Mouse (Mus musculus): ENCODE data around the gene Il11ra1. TPM values are rescaled to one million over a fixed set of nuclear protein-coding genes. Genes with fewer than 3 reads are reported as not detected.
"Not testable (repeated sequence)": the region's sequence is repeated elsewhere in the genome, so short reads cannot be mapped to it uniquely, and the experiment has no call there.

Il11ra1 gene
- total RNA-seq (2014; fragmentation: Nextera tagmentation): 66.9 and 71.4 TPM in 2 replicates
- 102 and 103 TPM in 2 replicates for total RNA-seq (2017)

DNA sequence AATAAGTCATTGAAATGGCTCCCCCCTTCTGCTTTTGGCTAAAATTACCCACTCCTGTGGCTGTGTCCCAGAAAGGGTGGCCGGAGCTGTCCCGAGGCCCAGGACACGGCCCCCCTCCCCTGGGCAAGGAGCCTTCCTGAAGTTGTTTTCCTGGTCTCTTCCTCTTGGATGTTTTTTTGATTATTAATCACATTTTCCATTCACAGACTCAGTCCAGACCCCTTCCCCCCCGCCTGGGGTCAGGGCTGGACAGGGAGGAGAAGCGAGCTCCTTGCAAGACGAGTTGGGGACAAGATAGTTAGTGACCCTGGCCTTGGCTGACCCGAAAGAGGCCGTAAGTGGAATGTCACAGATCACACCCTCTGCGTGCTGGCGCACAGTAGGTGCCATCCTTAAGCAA, at the start of gene Il11ra1:
Il11ra1 (plus strand) TSS at position 207 of the 400 bp plus-strand sequence.
- ATAC-seq (replicated peaks; ENCODE audit: poor library complexity, severe bottlenecking): not testable (repeated sequence)

DNA sequence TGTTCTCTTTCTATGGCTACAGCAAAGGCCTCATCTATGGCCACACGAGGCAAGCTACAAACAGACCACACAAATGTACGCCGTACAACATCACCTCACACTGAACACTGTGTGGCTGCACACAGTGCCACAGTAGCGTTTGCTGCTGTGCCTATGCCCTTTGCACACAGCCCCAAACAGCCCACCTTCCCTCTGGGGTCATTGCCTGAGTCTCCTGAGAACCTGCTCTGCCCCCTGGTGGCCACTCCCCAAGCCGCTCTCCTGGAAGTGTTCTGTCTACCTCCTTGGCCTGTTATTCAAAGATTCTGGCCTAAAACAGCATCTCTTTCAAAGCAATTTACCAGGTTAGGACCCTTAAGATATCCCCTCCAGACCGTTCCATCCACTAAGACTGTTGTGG, 46.5 kb upstream of the Il11ra1 start:
- ATAC-seq (replicated peaks; ENCODE audit: poor library complexity, severe bottlenecking): peak; percentile 90

DNA sequence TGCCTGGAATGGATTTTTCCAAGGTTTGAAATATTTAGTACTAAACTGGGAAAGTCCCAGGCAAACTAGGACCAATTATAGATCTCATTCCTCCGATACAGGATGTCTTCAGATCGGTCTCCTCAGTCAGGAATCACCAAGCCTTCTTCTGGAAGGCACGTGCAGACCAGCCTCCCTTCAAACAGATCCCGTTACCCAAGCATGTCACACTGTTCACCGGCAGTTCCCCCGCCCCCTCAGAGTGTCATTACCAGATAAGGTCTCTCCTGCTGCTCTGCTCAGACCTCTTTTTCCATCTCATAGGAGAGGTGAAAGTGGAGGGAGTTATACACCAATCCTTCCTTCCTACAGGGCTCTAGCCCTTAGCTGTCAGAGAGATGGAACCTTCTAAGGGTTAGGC, 46.1 kb upstream of the Il11ra1 start:
- ATAC-seq (replicated peaks; ENCODE audit: poor library complexity, severe bottlenecking): no peak

DNA sequence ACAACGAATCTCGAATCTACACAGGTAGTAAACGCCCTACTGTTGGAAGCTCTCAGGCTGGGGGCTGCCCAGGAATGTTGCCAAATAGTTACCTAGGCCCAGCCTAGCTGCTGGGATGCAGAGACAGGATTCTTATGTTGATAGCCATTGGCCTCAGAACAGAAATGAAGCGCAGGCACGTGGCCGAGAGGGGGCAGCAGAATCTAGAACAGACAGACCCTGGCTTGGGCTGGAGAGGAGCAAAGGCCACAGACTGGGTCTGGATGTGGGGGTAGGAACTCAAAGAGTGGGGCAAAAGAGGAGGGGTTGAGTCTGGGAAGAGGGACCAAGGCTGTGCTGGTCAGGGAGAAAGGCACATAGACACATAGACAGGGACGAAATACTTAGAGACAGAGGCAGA, 45.6 kb upstream of the Il11ra1 start:
- 0 out of 2 replicates have a peak, but pooled peaks have one; percentile 54 for ATAC-seq (replicated peaks; ENCODE audit: poor library complexity, severe bottlenecking)

DNA sequence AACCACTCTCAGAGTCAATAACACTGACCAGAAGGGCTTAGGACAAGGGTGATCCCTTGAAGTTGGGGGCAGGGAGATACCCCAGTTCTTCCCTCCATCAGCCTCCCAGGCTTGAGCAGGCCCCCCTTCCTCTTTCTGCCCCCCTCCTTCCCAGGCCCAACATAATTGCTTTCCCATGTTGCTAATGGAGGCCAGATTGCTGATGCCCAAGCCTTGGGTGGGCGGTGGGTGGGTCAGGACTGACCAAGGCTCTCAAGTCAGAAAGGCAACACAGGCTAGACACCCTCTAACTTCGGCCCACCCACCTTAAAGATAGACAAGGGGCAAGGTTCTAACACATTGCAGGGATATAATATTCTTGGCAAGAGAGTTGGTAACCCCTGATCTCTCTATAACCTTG, 44.3 kb upstream of the Il11ra1 start:
- no peak for ATAC-seq (replicated peaks; ENCODE audit: poor library complexity, severe bottlenecking)

DNA sequence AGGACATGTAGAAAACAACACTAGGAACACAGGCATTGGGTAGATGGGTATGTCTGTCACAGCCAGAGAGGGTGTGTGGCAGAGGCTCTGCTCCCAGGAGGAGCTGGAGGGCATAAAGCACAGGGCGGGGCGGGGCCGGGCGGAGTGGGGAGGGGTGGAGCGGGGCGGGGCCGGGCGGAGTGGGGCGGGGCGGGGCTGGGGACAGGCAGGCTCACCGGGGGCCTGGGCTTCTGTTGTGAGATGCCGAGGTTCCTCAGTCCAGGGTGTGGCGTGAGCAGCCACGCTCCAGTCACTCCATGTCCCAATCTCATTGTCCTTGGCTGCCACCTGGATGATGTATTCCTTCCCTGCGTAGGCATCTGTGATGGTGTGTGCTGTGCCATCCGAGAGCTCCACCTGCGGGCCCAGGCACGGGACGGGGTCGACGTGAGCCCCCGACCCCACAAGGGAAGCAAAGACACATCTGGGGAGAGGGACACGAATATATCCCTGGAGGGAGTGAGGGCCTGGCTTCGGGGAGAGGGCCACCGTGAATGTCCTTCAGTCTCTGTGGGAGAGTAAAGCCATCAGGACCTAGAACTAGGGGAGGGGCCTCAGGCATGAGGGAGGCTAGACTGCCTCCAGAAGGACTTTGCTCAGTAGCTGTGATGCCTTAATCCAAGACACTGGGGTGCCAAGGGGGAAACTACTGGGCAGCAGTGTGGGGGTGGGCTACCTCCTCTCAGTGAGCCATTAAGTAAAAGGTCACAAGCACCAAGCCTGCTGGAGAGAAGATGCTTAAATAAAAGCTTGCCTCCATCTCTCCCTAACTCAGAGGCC, 41.0 kb upstream of the Il11ra1 start:
- ATAC-seq (replicated peaks; ENCODE audit: poor library complexity, severe bottlenecking): peak; percentile 42; the same call in 1 of the 2 replicates

DNA sequence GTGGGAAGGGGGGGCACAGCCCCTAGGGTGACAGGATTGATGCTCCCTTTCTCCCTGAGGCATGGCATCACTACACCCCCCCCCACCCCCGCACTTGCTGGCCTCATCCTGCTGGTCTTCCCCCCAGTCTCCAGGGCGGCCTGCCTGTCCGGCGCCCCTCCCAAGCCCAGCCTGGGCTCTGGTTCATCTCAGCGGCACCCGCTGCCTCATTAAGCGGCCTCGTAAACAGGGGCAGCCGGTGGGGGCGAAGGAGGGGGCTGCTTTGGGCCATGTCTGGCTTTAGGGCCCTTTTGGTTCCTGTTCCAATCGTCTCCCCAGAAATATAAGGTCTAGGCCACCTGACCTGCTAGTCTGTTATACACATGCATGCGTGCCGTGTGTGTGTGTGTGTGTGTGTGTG, 40.2 kb upstream of the Il11ra1 start:
- no peak for ATAC-seq (replicated peaks; ENCODE audit: poor library complexity, severe bottlenecking)

DNA sequence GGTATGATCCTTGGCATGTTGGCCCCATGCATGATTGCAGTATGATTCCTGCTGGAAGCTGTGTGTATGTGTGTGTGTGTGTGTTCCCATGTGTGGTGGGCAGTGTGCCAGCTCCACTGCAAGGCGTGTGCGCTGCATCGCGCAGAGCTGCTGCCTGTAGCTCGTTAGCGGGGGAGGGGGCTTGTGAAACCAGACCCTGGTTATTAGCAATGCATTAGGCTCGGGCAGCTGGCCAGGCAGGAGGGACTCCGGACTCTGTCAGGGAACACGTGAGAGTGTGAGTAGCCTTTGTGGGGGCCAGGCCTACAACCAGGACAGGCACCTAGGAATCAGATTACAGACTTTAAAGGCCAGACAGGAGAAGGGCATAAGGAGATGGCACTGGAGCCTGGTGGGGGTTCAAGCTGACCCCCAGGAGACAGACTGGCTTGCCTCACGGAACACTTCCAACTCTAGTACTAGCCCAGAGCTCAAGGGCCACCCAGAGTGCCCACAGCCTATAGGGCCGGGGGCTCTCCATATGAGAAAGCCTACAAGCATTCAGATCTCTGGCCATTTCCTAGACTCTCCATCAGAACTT, 38.8 kb upstream of the Il11ra1 start:
- ATAC-seq (replicated peaks; ENCODE audit: poor library complexity, severe bottlenecking): no peak

DNA sequence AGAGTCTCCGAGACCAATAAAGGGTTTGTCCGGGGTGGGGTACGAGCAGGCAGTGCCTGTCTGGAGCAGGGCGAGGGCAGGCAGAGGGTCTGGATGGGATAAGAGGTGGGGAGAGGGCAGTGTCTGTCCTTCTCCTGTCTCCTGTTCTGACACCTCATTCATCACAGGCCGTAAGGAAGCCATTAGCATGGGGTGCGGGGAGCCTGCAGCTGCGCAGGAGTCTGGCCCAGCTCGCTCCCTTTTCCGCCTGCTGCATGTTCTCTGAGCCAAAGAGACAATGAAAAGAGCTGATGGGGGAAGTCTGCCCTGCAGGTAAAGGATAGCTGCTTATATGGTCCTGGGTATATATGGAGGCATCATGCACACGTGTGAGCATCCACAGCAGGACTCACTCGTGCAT, 37.1 kb upstream of the Il11ra1 start:
- no peak for ATAC-seq (replicated peaks; ENCODE audit: poor library complexity, severe bottlenecking)

DNA sequence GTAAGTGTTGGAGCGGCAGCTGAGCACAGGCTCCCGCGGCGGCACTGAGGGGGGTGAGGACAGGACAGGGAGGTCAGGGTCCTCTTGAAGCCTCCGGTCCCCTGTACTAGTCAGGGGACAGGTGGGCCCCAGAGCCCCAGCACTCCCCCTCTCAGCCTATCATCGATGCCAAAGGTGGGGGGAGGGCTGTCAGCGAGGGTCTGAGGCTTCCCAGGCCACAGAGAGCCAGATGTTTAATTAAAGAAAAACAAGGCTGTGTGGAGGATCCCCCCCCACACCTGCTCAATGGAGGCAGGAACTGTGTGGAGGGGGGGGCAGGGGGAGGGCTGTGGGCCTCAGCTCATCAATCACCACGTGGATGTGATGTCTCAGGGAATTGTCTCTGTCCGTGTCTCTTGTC, 36.2 kb upstream of the Il11ra1 start:
- ATAC-seq (replicated peaks; ENCODE audit: poor library complexity, severe bottlenecking): no peak

DNA sequence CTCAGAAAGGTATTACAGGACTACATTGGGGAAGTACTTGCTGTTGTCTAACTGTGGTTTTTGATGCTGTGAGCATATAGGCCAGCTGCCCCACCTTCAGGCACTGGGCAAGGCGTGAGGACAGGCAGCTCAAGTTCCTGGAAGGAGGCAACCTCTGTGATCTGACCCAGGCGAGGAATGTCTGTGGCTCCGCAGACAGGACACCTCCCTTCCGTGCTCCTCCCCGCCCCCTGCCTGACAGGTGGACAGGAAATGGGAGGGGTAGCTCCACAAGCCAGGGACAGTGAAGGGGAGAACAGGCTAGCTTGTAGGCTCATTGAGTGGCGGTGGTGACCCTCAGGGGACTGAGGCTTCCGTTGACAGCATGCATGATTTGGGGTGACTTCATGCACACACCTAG, 35.3 kb upstream of the Il11ra1 start:
- no peak for ATAC-seq (replicated peaks; ENCODE audit: poor library complexity, severe bottlenecking)

DNA sequence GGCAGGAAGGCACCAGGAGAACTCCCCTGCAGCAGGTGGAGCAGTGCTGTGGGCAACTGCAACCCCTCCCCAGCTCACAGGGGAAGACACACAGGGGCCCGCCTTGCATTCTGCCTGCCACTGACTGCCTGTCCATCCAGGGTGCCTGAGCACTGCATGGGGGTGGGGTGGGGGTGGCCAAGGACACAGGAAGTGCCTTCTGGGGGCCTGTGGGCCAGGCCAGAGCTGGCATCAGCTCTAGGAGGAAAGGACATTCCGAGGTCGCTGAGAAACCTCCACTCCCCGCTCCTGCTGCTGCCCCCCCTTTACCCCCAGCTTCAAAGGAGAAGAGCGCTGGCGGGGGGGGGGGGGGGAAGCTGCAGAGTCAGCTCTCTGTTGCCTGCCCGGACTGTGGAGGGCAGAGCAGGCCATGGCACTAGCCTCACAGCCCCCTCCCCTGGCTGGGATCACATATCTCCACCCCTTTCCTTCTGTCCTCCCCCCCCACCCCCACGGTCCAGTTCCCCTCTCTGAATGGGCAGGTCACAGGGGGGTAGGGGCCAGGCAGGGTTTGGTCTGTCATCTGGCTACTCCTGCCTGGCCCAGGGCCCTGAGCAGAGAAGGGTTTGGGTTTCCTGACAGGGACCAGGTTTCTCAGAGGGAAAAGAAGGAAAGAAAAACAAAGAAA, 34.6 kb upstream of the Il11ra1 start:
- no peak for ATAC-seq (replicated peaks; ENCODE audit: poor library complexity, severe bottlenecking)

DNA sequence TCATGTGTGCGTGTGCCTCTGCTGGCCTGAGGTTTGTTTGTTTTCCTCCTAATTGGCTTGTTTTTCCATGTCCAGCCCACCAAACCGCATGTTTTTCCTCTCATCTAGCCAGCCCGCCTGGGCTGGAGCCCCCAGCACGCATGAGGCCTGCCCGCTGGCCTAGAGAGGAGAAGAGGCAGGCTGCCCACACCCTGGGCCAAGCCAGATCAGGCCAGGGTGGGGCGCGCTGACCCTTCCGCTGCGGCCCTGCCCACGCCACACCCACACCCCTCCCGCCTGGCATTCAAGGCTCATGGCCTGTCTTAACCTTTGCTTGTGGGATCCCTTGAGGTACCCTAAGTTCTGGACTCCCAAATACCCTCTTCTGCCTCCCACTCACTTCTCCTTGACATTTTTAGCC, 33.1 kb upstream of the Il11ra1 start:
- ATAC-seq (replicated peaks; ENCODE audit: poor library complexity, severe bottlenecking): no peak

DNA sequence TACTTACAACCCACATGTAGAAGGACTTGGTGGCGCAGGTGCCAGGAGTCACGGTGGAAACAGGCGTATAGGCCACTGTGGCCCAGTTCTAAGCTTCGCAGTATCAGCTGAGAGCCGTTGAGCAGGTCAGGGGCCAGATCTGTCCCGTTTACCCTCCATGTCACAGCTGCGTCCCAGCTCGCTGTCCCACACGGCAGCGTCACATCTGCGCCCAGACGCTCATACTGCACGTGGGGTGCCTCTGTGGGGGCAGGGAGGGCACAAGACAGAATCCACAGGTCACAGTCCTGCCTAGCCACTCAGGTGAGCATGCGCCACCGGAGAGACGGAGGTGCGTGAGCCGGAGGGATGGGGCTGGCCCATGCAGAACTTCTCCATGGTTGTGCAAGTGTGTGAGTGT, 29.0 kb upstream of the Il11ra1 start:
- ATAC-seq (replicated peaks; ENCODE audit: poor library complexity, severe bottlenecking): no peak

DNA sequence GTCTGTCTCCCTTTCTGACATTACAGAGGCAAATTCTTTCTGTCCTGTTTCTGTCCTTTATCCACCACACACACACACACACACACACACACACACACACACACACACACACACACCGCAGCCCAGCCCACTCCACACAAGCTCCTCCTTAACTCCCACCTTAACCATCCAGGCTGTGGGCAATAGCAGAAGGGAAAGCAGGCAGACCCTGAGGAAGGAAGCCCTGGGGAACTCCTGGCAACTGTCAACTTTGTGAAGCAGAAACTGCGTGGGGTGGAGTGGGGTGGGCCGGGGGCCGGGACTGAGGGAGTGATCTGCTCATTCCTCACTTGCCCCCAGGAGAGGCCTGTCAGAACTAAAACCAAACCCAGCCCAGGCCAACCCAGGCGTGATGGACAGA, 28.3 kb upstream of the Il11ra1 start:
- no peak for ATAC-seq (replicated peaks; ENCODE audit: poor library complexity, severe bottlenecking)

DNA sequence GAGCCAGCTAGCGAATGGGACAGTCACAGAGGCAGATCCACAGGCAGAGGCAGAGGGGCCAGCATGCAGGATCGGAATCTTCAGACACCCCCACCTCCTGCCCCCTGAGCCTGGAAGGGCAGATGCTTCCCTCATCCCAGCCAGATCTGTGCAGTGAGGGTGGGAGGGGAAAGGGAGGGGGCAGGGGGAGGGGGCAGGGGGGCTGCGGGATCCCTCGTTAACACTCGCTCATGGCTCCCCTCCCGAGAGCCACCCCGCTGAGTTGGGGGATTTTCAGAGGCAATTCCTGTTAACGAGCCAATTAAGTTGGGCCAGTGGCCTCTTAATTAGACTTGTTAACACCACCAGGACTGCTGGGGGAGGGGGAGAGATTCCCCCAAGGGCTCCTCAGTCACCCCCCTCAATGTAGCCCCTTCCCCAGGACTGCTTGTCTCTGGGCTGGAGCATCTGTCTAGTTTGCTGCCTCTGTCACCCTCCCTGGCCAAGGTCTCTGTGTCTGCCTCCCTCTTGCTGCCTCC, 27.8 kb upstream of the Il11ra1 start:
- no peak for ATAC-seq (replicated peaks; ENCODE audit: poor library complexity, severe bottlenecking)

DNA sequence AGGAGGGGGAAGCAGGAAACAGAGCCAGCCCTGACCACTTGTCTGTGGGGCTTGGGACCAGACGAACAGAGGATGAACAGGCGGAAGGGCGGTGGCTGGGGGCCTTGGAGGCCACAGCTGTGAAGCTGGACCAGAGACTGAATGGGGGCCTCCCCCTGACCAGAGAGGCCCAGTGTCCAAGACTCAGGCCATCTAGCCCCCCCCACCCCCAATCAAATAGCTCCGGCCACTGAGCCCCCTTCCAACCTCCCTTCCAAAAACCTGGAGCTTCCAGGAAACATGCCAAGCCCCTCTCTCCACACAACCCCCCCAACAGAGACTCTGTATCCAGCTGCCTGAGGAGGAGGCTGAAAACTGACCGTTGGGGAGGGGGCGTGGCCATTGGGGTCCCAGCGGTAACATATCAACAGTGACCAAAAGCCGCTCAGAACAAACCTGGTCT, 27.2 kb upstream of the Il11ra1 start:
- ATAC-seq (replicated peaks; ENCODE audit: poor library complexity, severe bottlenecking): no peak

DNA sequence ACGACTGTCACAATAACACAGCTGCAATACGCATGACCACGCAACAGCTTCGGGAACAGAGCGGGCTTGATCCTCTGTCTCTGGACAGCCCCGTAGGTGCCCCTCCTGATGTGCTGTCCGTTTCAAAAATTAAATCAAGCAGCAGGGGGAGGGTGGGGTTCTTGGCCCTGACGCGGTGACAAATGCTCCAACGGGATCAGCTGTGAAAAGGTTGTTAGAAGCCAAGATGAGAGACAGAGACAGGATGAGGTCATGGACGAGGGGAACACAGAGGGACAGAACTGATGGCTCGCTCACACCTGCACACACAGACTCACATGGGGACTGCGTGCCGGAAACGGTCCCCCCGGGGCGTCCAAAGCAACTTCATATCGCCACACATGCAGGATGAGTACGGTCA, 26.6 kb upstream of the Il11ra1 start:
- ATAC-seq (replicated peaks; ENCODE audit: poor library complexity, severe bottlenecking): no peak

DNA sequence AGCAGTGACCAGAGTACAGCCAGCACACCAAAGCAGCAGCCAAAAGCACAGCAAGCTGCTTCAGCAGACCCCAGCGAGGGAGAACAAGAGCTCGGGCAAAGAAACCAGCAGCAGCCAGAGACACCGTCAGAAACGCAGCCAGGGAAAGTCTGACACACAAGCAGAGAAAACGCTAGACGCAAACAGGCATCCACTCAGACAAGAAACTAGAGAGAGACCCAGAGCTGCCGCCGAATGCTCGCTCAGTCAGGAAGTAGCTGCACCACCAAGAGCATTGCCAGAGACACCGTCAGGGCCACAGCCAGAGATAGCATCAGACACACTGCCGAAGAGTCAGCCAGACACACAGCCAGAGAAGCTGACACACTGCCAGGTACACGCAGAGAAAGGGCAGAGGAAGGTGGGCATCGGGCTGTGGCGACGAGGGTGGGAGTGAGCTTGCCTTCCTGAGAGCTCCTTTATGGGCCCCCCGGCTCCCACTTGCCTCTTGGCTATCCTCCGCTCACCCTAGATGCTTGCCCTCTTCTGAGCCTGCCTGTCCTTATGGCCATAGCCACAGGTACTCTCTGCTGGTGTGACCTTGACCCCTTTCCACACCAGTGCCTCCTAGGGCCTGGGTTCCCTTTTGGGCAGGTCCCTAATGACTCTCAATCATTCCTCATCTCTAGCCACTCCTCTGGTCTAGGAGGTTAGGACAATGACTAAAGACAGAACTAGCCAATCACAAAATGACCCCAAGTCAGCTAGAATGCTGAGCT, 23.4 kb upstream of the Il11ra1 start:
- no peak for ATAC-seq (replicated peaks; ENCODE audit: poor library complexity, severe bottlenecking)

DNA sequence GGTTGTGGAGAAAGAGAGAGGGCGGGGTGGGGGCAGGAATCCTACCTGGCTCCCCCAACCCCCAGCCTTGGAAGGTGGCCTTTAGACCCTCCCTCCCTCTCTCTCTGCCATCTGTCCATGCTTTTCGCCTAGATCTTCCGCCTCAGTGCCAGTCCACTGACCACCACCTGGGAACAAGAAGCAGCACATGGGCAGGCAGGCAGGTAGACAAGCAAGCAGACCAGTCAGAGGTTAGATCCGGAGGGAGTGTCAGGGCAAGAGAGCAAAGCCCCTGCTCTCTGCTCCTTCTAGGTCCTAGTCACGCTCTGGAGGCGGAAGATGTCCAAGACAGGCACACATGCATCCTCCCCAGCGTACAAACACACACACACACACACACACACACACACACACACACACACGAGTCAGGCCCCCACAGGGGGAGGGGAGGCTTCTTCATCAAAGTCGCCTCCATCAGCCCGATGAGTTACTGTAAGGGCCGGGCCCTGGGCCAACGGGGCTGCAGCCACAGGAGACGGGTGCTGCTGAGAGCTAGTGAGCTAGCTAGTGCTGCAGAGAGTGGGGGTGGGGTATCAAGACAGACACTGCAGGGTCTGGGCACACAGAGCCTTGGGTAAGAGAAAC, 22.7 kb upstream of the Il11ra1 start:
- ATAC-seq (replicated peaks; ENCODE audit: poor library complexity, severe bottlenecking): no peak

All from granulocyte monocyte progenitor cell, adult 5-6 weeks (primary cell).